Mouse (Mus musculus): ENCODE measurements around the gene Xpnpep3.

GRCm38 (mm10) chr15:81360345-81361021 is 39.5 kb upstream of the Xpnpep3 start, which contains the start of gene Slc25a17:
- TF ChIP-seq CTCF (conservative IDR thresholded peaks at IDR 0.05; ENCODE audit: low read length) (no peak), POU5F1 (IDR thresholded peaks at IDR 0.05; ENCODE audit: borderline replicate concordance, low read length) (no peak), NANOG (IDR thresholded peaks at IDR 0.05; ENCODE audit: borderline replicate concordance, low read length) (0 out of 2 replicates have a peak, but pooled peaks have one; percentile 23)
